Mouse (Mus musculus) cortical plate, adult 2 months (tissue): ENCODE data around the gene Mdh2. TPM values are rescaled to one million over a fixed set of nuclear protein-coding genes. Genes with fewer than 3 reads are reported as not detected.

ENCODE experiments used
- H3K27ac ChIP-seq: fragments of 200-500 bp; 2 replicates; pipeline ENCODE4 v1.5.1; 2012; ENCODE audit warnings: low read length, control low read depth, inconsistent platforms; ENCODE audit not compliant: insufficient read depth
- H3K4me1 ChIP-seq: fragments of 200-500 bp; 2 replicates; pipeline ENCODE4 v1.6.1; 2011; ENCODE audit warnings: low read length; ENCODE audit not compliant: control insufficient read depth, insufficient read depth
- H3K4me3 ChIP-seq: fragments of 200-500 bp; 2 replicates; pipeline ENCODE4 v1.5.1; 2011; ENCODE audit warnings: mild to moderate bottlenecking, low read length, control low read depth; ENCODE audit not compliant: insufficient read depth
- CTCF ChIP-seq: fragments of 200-500 bp; IDR thresholded peaks from 2 replicates; pipeline ENCODE4 v1.5.1; 2011; ENCODE audit warnings: mild to moderate bottlenecking, control low read depth, low read length; ENCODE audit not compliant: insufficient read depth; ENCODE audit errors: extremely low read depth
- POLR2A ChIP-seq: fragments of 200-500 bp; IDR thresholded peaks from 2 replicates; pipeline ENCODE4 v1.6.1; 2011; ENCODE audit warnings: mild to moderate bottlenecking, low read length, control low read depth; ENCODE audit not compliant: insufficient read depth; ENCODE audit errors: extremely low read depth
- polyA plus RNA-seq: library from polyadenylated mRNA; depleted of rRNA; stranded (reverse); fragments of >200 nt; gene quantifications from 2 replicates; pipeline ENCODE4 v1.2.3, GENCODE M21; 2012; rRNA removed

The Mdh2 gene
- polyA plus RNA-seq, 1 experiment = 499 TPM

GRCm38 (mm10) chr5:135826225-135826624 is 47.9 kb downstream of the Mdh2 start:
- H3K4me1 ChIP-seq = peaks cover 5% of the 10 kb centered on the region; the same call in 1 of the 2 replicates
- no peak for TF ChIP-seq CTCF
- TF ChIP-seq POLR2A = no peak
- H3K27ac ChIP-seq = no peak overlapping the region
- H3K4me3 ChIP-seq = no peak overlapping the region

- no peak overlapping the region for H3K27ac ChIP-seq
- H3K4me1 ChIP-seq = peaks cover 7% of the 10 kb centered on the region
- no peak for TF ChIP-seq POLR2A
- no peak for TF ChIP-seq CTCF
- no peak overlapping the region for H3K4me3 ChIP-seq
Observed at GRCm38 (mm10) chr5:135829381-135829780, 51.1 kb downstream of the Mdh2 start.

GRCm38 (mm10) chr5:135832729-135833128 is 54.4 kb downstream of the Mdh2 start:
- TF ChIP-seq CTCF = no peak
- TF ChIP-seq POLR2A = peak; percentile 53; the same call in 1 of the 2 replicates
- peaks cover 9% of the 10 kb centered on the region for H3K4me1 ChIP-seq
- no peak overlapping the region for H3K4me3 ChIP-seq
- peak overlapping the region; percentile 59; the same call in 1 of the 2 replicates for H3K27ac ChIP-seq

GRCm38 (mm10) chr5:135834769-135835491 is 56.6 kb downstream of the Mdh2 start:
- Histone ChIP-seq H3K27ac (peak overlapping the region; percentile 1; the same call in 1 of the 2 replicates), H3K4me1 (peaks cover 9% of the 10 kb centered on the region)
- 0 out of 2 replicates have a peak, but pooled peaks have one; percentile 31 for TF ChIP-seq POLR2A
- no peak for TF ChIP-seq CTCF

GRCm38 (mm10) chr5:135835492-135835858 is 57.2 kb downstream of the Mdh2 start:
- TF ChIP-seq CTCF = no peak
- no peak for TF ChIP-seq POLR2A
- Histone ChIP-seq H3K27ac (no peak overlapping the region), H3K4me1 (peaks cover 9% of the 10 kb centered on the region), H3K4me3 (peak overlapping the region; percentile 47; the same call in 1 of the 2 replicates)

More at GRCm38 (mm10) chr5:135834769-135835491, 56.6 kb downstream of the Mdh2 start:
- H3K4me3 ChIP-seq = peak overlapping the region; percentile 47

- Histone ChIP-seq H3K27ac (no peak overlapping the region), H3K4me3 (no peak overlapping the region), H3K4me1 (peaks cover 9% of the 10 kb centered on the region)
- TF ChIP-seq CTCF (no peak), POLR2A (no peak)
Observed at GRCm38 (mm10) chr5:135835981-135836380, 57.7 kb downstream of the Mdh2 start.

Other genes with a start within 250 kb of the Mdh2 start
- gene Hip1, start 233.4 kb upstream of the Mdh2 start, polyA plus RNA-seq = 29.1 and 30.0 TPM in 2 replicates
- not detected in 2 replicates for gene Ccl26, start 214.9 kb upstream of the Mdh2 start, polyA plus RNA-seq
- 0.54 and 1.1 TPM in 2 replicates for gene Ccl24, start 205.4 kb upstream of the Mdh2 start, polyA plus RNA-seq
- gene Rhbdd2, start 145.9 kb upstream of the Mdh2 start, polyA plus RNA-seq = 83.9 and 84.9 TPM in 2 replicates
- 92.8 and 98.0 TPM in 2 replicates for gene Por, start 108.4 kb upstream of the Mdh2 start, polyA plus RNA-seq
- 14.4 and 15.4 TPM in 2 replicates for gene Tmem120a, start 34.0 kb upstream of the Mdh2 start, polyA plus RNA-seq
- 0.13 TPM in 2 replicates for gene Styxl1, start 95 bp upstream of the Mdh2 start, polyA plus RNA-seq
- 80.9 and 84.8 TPM in 2 replicates for gene Srrm3, start 28.4 kb downstream of the Mdh2 start, polyA plus RNA-seq
- gene Hspb1, start 109.4 kb downstream of the Mdh2 start, polyA plus RNA-seq = 27.6 and 27.8 TPM in 2 replicates
- gene Ywhag, start 156.1 kb downstream of the Mdh2 start, polyA plus RNA-seq = 516 and 534 TPM in 2 replicates
- 2.7 and 3.7 TPM in 2 replicates for gene Ssc4d, start 196.1 kb downstream of the Mdh2 start, polyA plus RNA-seq
- 0.08 TPM in 1 of 2 replicates, not detected in the other for gene Zp3, start 201.6 kb downstream of the Mdh2 start, polyA plus RNA-seq
- gene Dtx2, start 216.3 kb downstream of the Mdh2 start, polyA plus RNA-seq = 8.9 and 9.6 TPM in 2 replicates